Mouse (Mus musculus): ENCODE data around the gene Myo9b. TPM values are rescaled to one million over a fixed set of nuclear protein-coding genes. Genes with fewer than 3 reads are reported as not detected.

Gene Myo9b
- total RNA-seq, 2 experiments from 2014 or later: 12.7 to 15.0 TPM

GRCm38 (mm10) chr8:71346581-71346980 lies 74.1 kb downstream of the Myo9b start:
- DNase-seq: no peak
- intact Hi-C loops (cut with DNase I; ENCODE audit: low total_unique reads): no loop called here

GRCm38 (mm10) chr8:71351117-71351516 lies 78.6 kb downstream of the Myo9b start:
- intact Hi-C loops (cut with DNase I; ENCODE audit: low total_unique reads): no loop called here
- DNase-seq: no peak

- intact Hi-C loops (cut with DNase I; ENCODE audit: low total_unique reads): no loop called here
Observed at GRCm38 (mm10) chr8:71351520-71351919, 79.0 kb downstream of the Myo9b start.

GRCm38 (mm10) chr8:71358026-71358425 lies 85.5 kb downstream of the Myo9b start:
- intact Hi-C loops (cut with DNase I; ENCODE audit: low total_unique reads): no loop called here
- no peak for DNase-seq

More at GRCm38 (mm10) chr8:71351520-71351919, 79.0 kb downstream of the Myo9b start:
- no peak for DNase-seq

- intact Hi-C loops (cut with DNase I; ENCODE audit: low total_unique reads): no loop called here
- DNase-seq: peak; percentile 87
Observed at GRCm38 (mm10) chr8:71366771-71367528, 94.4 kb downstream of the Myo9b start, which contains the start of gene Use1. Gene Use1, plus strand, starts transcription at chr8:71366848.

- DNase-seq: no peak
- intact Hi-C loops (cut with DNase I; ENCODE audit: low total_unique reads): no loop called here
Observed at GRCm38 (mm10) chr8:71367529-71368176, 95.1 kb downstream of the Myo9b start.

GRCm38 (mm10) chr8:71368366-71368765 lies 95.9 kb downstream of the Myo9b start:
- DNase-seq: no peak
- intact Hi-C loops (cut with DNase I; ENCODE audit: low total_unique reads): no loop called here

GRCm38 (mm10) chr8:71369040-71369718 lies 96.7 kb downstream of the Myo9b start:
- no peak for DNase-seq
- intact Hi-C loops (cut with DNase I; ENCODE audit: low total_unique reads): no loop called here

GRCm38 (mm10) chr8:71370711-71371235 lies 98.3 kb downstream of the Myo9b start:
- DNase-seq: no peak
- intact Hi-C loops (cut with DNase I; ENCODE audit: low total_unique reads): loop anchor here (5.0 to 10.0 kb wide), 2 partner anchors 37 to 94 kb away; partner anchors contain the start of genes Abhd8, Ankle1, Dda1 and Mrpl34

GRCm38 (mm10) chr8:71371236-71371848 lies 98.8 kb downstream of the Myo9b start, which contains the start of gene Ocel1:
Gene Ocel1, plus strand, starts transcription at chr8:71371298.
- DNase-seq: peak; percentile 97
- intact Hi-C loops (cut with DNase I; ENCODE audit: low total_unique reads): loop anchor here (5.0 to 10.0 kb wide), 2 partner anchors 36 to 93 kb away; partner anchors contain the start of genes Abhd8, Ankle1, Dda1 and Mrpl34

- intact Hi-C loops (cut with DNase I; ENCODE audit: low total_unique reads): loop anchor here (5.0 to 10.0 kb wide), 2 partner anchors 35 to 92 kb away; partner anchors contain the start of genes Abhd8, Ankle1, Dda1 and Mrpl34
- DNase-seq: no peak
Observed at GRCm38 (mm10) chr8:71372427-71372826, 99.9 kb downstream of the Myo9b start.

- DNase-seq: no peak
- intact Hi-C loops (cut with DNase I; ENCODE audit: low total_unique reads): loop anchor here (5.0 to 10.0 kb wide), 2 partner anchors 34 to 92 kb away; partner anchors contain the start of genes Abhd8, Ankle1, Dda1 and Mrpl34
Observed at GRCm38 (mm10) chr8:71373000-71373399, 100.5 kb downstream of the Myo9b start.

- intact Hi-C loops (cut with DNase I; ENCODE audit: low total_unique reads): loop anchor here (5.0 to 10.0 kb wide), 2 partner anchors 33 to 90 kb away; partner anchors contain the start of genes Abhd8, Ankle1, Dda1 and Mrpl34
- no peak for DNase-seq
Observed at GRCm38 (mm10) chr8:71374616-71375206, 102.2 kb downstream of the Myo9b start.

- intact Hi-C loops (cut with DNase I; ENCODE audit: low total_unique reads): loop anchor here (10.0 kb wide), 1 partner anchor 89 kb away; the partner anchor contains the start of genes Abhd8, Dda1 and Mrpl34
Observed at GRCm38 (mm10) chr8:71375581-71376422, 103.3 kb downstream of the Myo9b start.

GRCm38 (mm10) chr8:71376423-71377030 lies 104.0 kb downstream of the Myo9b start:
- intact Hi-C loops (cut with DNase I; ENCODE audit: low total_unique reads): loop anchor here (10.0 kb wide), 1 partner anchor 88 kb away; the partner anchor contains the start of genes Abhd8, Dda1 and Mrpl34
- no peak for DNase-seq

More at GRCm38 (mm10) chr8:71375581-71376422, 103.3 kb downstream of the Myo9b start:
- peak; percentile 58 for DNase-seq

- no peak for DNase-seq
- intact Hi-C loops (cut with DNase I; ENCODE audit: low total_unique reads): loop anchor here (10.0 kb wide), 1 partner anchor 86 kb away; the partner anchor contains the start of genes Abhd8, Dda1 and Mrpl34
Observed at GRCm38 (mm10) chr8:71379008-71379407, 106.5 kb downstream of the Myo9b start.

All from gastrocnemius, postnatal 14 days (tissue).